Mouse (Mus musculus): ENCODE measurements around the gene Ankrd44. TPM values are rescaled to one million over a fixed set of nuclear protein-coding genes. Genes with fewer than 3 reads are reported as not detected.

The Ankrd44 gene
- polyA plus RNA-seq, 1 experiment from 2014 or later = 28.9 TPM

DNA sequence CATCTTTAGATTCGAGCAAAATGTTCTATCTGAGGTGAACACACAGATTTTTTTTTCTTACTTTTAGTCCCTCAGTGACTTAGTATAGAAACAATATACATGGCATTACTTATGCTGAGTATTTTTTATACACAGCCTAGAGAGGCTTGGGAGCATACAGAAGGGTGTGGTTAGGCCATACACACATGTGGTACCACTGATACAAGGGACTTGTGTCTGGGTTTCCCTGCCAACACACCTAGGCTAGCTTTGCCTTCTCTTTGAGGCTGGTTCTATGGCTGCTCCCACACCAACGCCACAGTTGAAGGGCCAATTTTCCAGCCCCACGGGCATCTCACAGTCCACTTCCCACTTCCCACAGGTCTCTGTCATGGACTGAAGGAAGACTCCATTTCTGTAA, 70.2 kb downstream of the Ankrd44 start:
- 75% methylated on average over 3 of the region's 3 CpGs for WGBS
- no peak overlapping the region for H3K9ac ChIP-seq (ENCODE audit: low read depth, low read length)
- peaks cover 20% of the 10 kb centered on the region for H3K4me1 ChIP-seq (ENCODE audit: control insufficient read depth, insufficient read depth, low read length)
- H3K9me3 ChIP-seq (ENCODE audit: control insufficient read depth, low read length) = no peaks in the 10 kb centered on the region
- H3K36me3 ChIP-seq (ENCODE audit: control insufficient read depth, insufficient read depth, low read length) = no peaks in the 10 kb centered on the region
- no peak overlapping the region for H3K4me2 ChIP-seq (ENCODE audit: low read depth, low read length)
- H3K4me3 ChIP-seq (ENCODE audit: low read depth, low read length) = no peak overlapping the region
- no peaks in the 10 kb centered on the region for H3K27me3 ChIP-seq (replicated peaks; ENCODE audit: control insufficient read depth, insufficient read depth, low read length)
- ATAC-seq (ENCODE audit: low read depth) = no peak
- no peak overlapping the region for H3K27ac ChIP-seq (replicated peaks; ENCODE audit: low read depth, low read length)
- DNase-seq (ENCODE audit: low spot score) = no peak

DNA sequence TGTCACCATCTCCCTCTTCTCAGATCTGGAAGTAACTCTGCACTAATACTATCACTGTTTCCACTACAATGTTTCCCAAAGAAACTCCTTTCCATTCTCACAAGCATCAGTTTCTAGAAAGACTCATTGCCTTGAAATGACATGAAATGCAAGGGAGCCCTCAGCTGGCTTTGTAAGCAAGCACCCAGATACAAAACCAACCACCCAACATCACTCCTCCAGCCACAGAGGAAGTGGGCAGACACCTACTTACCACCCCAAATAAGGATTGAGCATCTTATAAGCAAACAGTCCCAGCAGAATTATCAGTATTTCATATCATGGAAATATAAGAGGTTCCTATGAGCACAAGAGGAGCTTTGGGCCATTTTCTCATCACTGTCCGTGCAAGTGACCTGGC, 71.8 kb downstream of the Ankrd44 start:
- 49% methylated on average over 1 of the region's 1 CpGs for whole genome bisulfite sequencing
- Histone ChIP-seq H3K36me3 (ENCODE audit: control insufficient read depth, insufficient read depth, low read length) (no peaks in the 10 kb centered on the region), H3K9ac (ENCODE audit: low read depth, low read length) (no peak overlapping the region), H3K4me1 (ENCODE audit: control insufficient read depth, insufficient read depth, low read length) (peaks cover 26% of the 10 kb centered on the region), H3K27me3 (replicated peaks; ENCODE audit: control insufficient read depth, insufficient read depth, low read length) (no peaks in the 10 kb centered on the region), H3K9me3 (ENCODE audit: control insufficient read depth, low read length) (no peaks in the 10 kb centered on the region), H3K4me3 (ENCODE audit: low read depth, low read length) (no peak overlapping the region), H3K4me2 (ENCODE audit: low read depth, low read length) (no peak overlapping the region), H3K27ac (replicated peaks; ENCODE audit: low read depth, low read length) (no peak overlapping the region)
- DNase-seq (ENCODE audit: low spot score) = no peak
- ATAC-seq (ENCODE audit: low read depth) = no peak

DNA sequence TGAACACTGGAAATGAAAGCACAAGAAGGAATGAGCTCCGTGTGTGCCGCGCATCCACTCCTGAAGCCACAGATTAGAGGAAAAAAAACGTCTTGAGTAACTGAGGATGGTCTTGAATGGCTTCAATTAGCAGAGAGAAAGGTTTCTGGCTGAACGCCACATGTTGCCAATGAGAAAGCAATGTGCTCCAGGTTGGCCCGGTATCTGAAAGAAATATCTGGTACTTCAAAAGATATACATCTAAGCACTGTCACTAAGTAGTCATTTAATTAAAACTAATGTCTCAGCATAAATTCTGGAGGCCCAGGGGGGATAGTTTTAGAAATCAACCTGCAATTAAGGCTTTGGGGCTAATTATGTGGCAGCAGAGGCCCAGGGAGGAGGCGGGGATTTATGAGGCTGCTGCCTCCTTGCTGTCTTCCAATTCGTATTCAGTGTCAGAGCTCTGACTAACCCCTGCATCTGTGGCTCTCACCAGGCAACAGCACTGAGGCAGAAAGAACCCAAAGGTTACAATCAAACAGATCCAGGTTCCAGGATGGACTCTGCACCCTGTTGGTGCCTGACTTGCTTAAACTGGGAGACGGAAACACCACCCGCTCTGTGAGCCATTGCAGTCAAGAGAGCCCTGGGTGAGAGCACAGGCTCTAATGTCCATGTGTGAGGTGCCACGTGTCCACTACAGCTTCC, 72.7 kb downstream of the Ankrd44 start:
- 50% methylated on average over 11 of the region's 11 CpGs for WGBS

DNA sequence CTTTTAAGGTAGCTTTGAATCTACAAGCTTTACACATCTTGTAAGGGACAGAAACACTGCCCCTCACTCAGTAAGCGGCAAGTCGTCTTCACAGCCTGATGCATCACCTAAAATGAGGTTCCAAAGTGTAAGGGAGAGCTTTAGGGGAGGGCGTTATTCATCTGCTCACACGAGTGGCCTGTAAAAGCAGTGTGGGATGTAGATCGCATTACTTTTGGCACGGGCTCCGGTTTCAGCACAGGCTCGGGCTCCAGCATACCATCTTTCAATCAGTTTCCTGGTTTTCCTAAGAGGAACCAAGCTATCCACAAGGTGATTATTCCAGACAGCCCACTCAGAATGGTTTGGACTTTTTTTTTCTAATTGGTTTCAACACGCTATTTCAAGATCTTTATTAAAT, 74.6 kb downstream of the Ankrd44 start:
- DNase-seq (ENCODE audit: low spot score) = peak; percentile 87
- 32% methylated on average over 9 of the region's 9 CpGs for WGBS
- H3K9me3 ChIP-seq (ENCODE audit: control insufficient read depth, low read length) = no peaks in the 10 kb centered on the region
- ATAC-seq (ENCODE audit: low read depth) = peak; percentile 63; the same call in 1 of the 2 replicates
- no peak overlapping the region for H3K9ac ChIP-seq (ENCODE audit: low read depth, low read length)
- H3K4me1 ChIP-seq (ENCODE audit: control insufficient read depth, insufficient read depth, low read length) = peaks cover 38% of the 10 kb centered on the region
- no peaks in the 10 kb centered on the region for H3K27me3 ChIP-seq (replicated peaks; ENCODE audit: control insufficient read depth, insufficient read depth, low read length)
- peak overlapping the region; percentile 31; the same call in 1 of the 2 replicates for H3K27ac ChIP-seq (replicated peaks; ENCODE audit: low read depth, low read length)
- H3K4me3 ChIP-seq (ENCODE audit: low read depth, low read length) = no peak overlapping the region
- H3K4me2 ChIP-seq (ENCODE audit: low read depth, low read length) = no peak overlapping the region
- no peaks in the 10 kb centered on the region for H3K36me3 ChIP-seq (ENCODE audit: control insufficient read depth, insufficient read depth, low read length)

More for the DNA sequence above, 72.7 kb downstream of the Ankrd44 start:
- Histone ChIP-seq H3K27ac (replicated peaks; ENCODE audit: low read depth, low read length) (no peak overlapping the region), H3K9me3 (ENCODE audit: control insufficient read depth, low read length) (no peaks in the 10 kb centered on the region), H3K36me3 (ENCODE audit: control insufficient read depth, insufficient read depth, low read length) (no peaks in the 10 kb centered on the region), H3K4me3 (ENCODE audit: low read depth, low read length) (no peak overlapping the region), H3K4me1 (ENCODE audit: control insufficient read depth, insufficient read depth, low read length) (peaks cover 26% of the 10 kb centered on the region), H3K9ac (ENCODE audit: low read depth, low read length) (no peak overlapping the region), H3K27me3 (replicated peaks; ENCODE audit: control insufficient read depth, insufficient read depth, low read length) (no peaks in the 10 kb centered on the region), H3K4me2 (ENCODE audit: low read depth, low read length) (no peak overlapping the region)
- DNase-seq (ENCODE audit: low spot score) (no peak), ATAC-seq (ENCODE audit: low read depth) (no peak)

DNA sequence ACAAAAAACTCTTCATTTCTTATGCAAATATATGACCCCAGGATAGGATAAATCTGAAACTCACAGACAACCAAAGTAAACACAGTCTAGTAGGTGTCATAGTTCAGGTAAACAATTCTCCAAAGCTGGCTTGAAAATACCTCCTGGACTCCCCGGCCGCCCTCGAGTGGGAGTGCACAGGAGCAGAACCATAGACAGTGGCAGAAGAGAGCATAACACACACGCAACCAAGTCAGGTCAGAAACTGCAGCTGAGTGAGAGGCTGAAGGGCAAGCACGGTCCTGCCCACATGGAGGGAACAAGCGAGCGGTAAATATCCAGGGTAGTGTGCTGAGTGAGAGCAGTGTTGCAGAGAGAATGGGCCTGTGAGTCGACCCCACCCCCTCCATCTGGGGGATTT, 76.1 kb downstream of the Ankrd44 start:
- H3K36me3 ChIP-seq (ENCODE audit: control insufficient read depth, insufficient read depth, low read length) = no peaks in the 10 kb centered on the region
- no peaks in the 10 kb centered on the region for H3K9me3 ChIP-seq (ENCODE audit: control insufficient read depth, low read length)
- no peak overlapping the region for H3K4me3 ChIP-seq (ENCODE audit: low read depth, low read length)
- no peaks in the 10 kb centered on the region for H3K27me3 ChIP-seq (replicated peaks; ENCODE audit: control insufficient read depth, insufficient read depth, low read length)
- H3K4me1 ChIP-seq (ENCODE audit: control insufficient read depth, insufficient read depth, low read length) = peaks cover 44% of the 10 kb centered on the region
- H3K4me2 ChIP-seq (ENCODE audit: low read depth, low read length) = no peak overlapping the region
- WGBS = 60% methylated on average over 8 of the region's 8 CpGs
- no peak for DNase-seq (ENCODE audit: low spot score)
- H3K27ac ChIP-seq (replicated peaks; ENCODE audit: low read depth, low read length) = no peak overlapping the region
- H3K9ac ChIP-seq (ENCODE audit: low read depth, low read length) = no peak overlapping the region
- no peak for ATAC-seq (ENCODE audit: low read depth)

DNA sequence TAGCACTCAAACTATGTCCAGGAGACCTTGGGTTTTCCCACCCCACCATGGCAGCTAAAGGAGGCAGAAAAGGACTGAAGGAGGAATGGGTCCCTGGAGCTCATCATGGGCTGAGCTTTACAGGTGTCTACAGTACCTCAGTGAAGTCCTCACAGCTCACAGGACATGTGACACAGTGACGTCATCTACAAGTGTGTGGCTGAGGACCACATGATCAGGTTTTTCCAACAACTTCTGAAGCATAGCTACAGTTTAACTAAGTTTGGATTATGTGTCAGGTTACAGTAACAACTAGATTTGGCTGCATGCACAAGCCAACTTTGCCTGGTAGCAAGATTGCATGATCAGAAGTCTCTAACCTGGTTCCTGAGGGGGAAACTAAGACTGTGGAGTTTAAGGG, 78.9 kb downstream of the Ankrd44 start:
- H3K4me1 ChIP-seq (ENCODE audit: control insufficient read depth, insufficient read depth, low read length) = peaks cover 49% of the 10 kb centered on the region
- no peaks in the 10 kb centered on the region for H3K36me3 ChIP-seq (ENCODE audit: control insufficient read depth, insufficient read depth, low read length)
- H3K9ac ChIP-seq (ENCODE audit: low read depth, low read length) = no peak overlapping the region
- no peaks in the 10 kb centered on the region for H3K27me3 ChIP-seq (replicated peaks; ENCODE audit: control insufficient read depth, insufficient read depth, low read length)
- no peak for DNase-seq (ENCODE audit: low spot score)
- no peak overlapping the region for H3K4me3 ChIP-seq (ENCODE audit: low read depth, low read length)
- ATAC-seq (ENCODE audit: low read depth) = no peak
- no peak overlapping the region for H3K4me2 ChIP-seq (ENCODE audit: low read depth, low read length)
- WGBS = 54% methylated on average over 1 of the region's 1 CpGs
- no peaks in the 10 kb centered on the region for H3K9me3 ChIP-seq (ENCODE audit: control insufficient read depth, low read length)
- H3K27ac ChIP-seq (replicated peaks; ENCODE audit: low read depth, low read length) = no peak overlapping the region

DNA sequence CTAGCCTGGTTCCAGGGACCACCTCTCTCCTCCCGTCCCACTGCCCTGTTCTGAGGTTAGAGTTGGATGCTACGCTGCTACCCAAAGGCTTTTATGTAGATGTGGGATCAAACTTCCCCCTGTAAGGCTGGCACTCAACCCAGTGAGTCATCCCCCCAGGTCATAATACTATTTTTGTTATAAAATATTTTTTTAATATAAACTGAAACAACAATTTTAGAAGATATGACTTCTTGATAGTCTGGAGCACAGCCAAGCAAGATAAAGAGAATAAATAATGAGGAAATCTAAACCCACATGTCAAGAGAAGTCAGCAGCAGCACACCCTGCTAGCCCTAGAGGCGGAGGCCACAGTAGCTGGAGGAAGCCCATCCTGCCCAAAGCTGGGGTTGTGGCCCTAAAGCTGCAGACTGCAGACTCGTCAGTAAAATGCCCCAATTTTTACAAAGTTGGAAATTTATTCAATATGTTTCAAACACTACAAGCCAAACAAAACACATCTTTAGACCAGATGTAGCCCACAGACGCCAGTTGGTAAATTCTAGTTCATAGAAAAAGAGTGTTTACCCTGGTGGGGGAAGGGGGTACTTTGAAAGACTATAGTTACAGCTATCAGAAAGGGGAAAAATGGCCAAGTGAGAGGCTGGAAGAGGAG, 79.7 kb downstream of the Ankrd44 start:
- Histone ChIP-seq H3K4me1 (ENCODE audit: control insufficient read depth, insufficient read depth, low read length) (peaks cover 46% of the 10 kb centered on the region), H3K27ac (replicated peaks; ENCODE audit: low read depth, low read length) (no peak overlapping the region), H3K36me3 (ENCODE audit: control insufficient read depth, insufficient read depth, low read length) (no peaks in the 10 kb centered on the region), H3K27me3 (replicated peaks; ENCODE audit: control insufficient read depth, insufficient read depth, low read length) (no peaks in the 10 kb centered on the region), H3K4me3 (ENCODE audit: low read depth, low read length) (no peak overlapping the region), H3K9me3 (ENCODE audit: control insufficient read depth, low read length) (no peaks in the 10 kb centered on the region), H3K9ac (ENCODE audit: low read depth, low read length) (no peak overlapping the region), H3K4me2 (ENCODE audit: low read depth, low read length) (no peak overlapping the region)
- WGBS = 36% methylated on average over 5 of the region's 5 CpGs
- DNase-seq (ENCODE audit: low spot score) = peak; percentile 75
- peak; percentile 63; the same call in 1 of the 2 replicates for ATAC-seq (ENCODE audit: low read depth)

DNA sequence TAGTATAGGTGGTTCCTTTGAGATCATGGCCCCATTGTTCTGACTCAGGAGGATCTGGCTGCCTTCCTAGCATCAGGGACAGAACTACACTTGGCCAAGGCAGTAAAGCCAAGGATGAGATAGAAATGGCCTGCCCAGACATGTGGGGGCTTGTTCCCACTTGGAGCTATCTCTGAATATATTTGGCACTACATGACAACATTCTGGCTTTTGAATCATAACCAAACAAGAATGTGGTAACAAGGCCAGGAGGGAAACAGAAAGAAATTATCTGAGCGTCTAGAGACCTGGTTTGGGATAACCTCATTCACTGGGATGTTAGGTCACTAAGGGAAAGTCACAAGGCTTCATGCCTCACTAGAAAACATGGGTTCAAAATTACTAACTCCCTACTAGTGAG, 81.8 kb downstream of the Ankrd44 start:
- H3K4me2 ChIP-seq (ENCODE audit: low read depth, low read length) = no peak overlapping the region
- ATAC-seq (ENCODE audit: low read depth) (no peak), DNase-seq (ENCODE audit: low spot score) (no peak)
- no peak overlapping the region for H3K9ac ChIP-seq (ENCODE audit: low read depth, low read length)
- no peaks in the 10 kb centered on the region for H3K9me3 ChIP-seq (ENCODE audit: control insufficient read depth, low read length)
- no peak overlapping the region for H3K27ac ChIP-seq (replicated peaks; ENCODE audit: low read depth, low read length)
- H3K36me3 ChIP-seq (ENCODE audit: control insufficient read depth, insufficient read depth, low read length) = no peaks in the 10 kb centered on the region
- H3K4me1 ChIP-seq (ENCODE audit: control insufficient read depth, insufficient read depth, low read length) = peaks cover 34% of the 10 kb centered on the region
- H3K4me3 ChIP-seq (ENCODE audit: low read depth, low read length) = no peak overlapping the region
- WGBS = 79% methylated on average over 1 of the region's 1 CpGs
- H3K27me3 ChIP-seq (replicated peaks; ENCODE audit: control insufficient read depth, insufficient read depth, low read length) = no peaks in the 10 kb centered on the region
